Comparison of ENCODE assay signal across 8 mouse cellular contexts in the genomic region with DNA sequence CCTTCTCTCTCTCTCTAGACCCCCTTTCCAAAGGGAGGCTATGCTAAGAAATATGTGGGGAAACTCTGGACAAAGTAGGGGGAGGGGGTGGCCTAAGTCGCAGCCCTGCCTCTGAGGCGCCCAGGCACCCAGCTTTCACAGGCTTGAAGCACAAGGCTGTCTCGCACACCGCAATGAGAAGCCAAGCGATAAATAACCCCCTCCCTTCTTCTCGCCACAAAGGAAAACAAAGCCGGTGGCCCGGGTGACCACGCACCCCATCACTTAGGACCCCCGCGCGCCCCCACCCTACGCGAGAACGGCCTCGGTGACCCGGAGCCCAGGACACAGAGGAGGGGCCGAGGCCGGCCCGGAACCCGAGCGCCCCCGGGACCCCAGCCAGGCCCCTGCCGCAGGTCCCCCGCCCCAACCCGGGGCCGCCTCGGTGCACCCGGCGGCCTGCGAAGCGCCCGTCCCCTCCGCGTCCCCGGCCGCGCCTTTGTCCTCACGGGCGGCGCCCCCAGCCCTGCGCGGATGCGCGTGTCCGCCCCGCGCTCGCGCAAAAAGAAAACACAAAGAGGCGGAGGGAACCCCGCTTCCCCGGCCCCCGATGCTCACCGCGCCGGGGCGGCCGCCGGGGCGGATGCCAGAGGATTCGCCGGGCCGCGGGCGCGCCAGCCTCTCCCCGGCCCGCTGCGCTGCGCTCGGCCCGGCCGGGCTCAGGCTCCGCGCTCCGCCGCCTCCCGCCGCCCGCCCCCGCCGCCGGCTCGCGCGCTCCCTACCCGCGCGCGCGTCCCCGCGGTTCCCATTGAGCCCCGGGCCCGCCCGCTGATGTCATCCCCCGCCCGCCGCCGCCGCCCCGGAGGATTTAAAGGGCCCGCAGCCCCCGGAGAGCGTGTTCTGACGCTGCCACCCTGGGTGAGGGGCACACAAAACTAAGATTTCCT. TPM values are rescaled to one million over a fixed set of nuclear protein-coding genes. Genes with fewer than 3 reads are reported as not detected.
A peak's percentile ranks its signal among the peaks of the same experiment; 100 is the strongest.
DNase-seq lines count a peak whose midpoint lies in the region; ATAC-seq and TF ChIP-seq lines count a peak whose summit lies in the region.

No protein-coding gene starts in this region.

- no peaks in the 10 kb centered on the region for H3K9me3 ChIP-seq in E14TG2a.4 (ENCODE audit: low read length)
- H3K9me3 ChIP-seq in forebrain, embryonic 13.5 days (replicated peaks) = no peaks in the 10 kb centered on the region
- no peaks in the 10 kb centered on the region for H3K9me3 ChIP-seq in heart, postnatal 0 days (replicated peaks; ENCODE audit: control insufficient read depth, low read length)
- no peaks in the 10 kb centered on the region for H3K9me3 ChIP-seq in neural tube, embryonic 15.5 days (replicated peaks)

- peak overlapping the region; percentile 95 for H3K4me2 ChIP-seq in forebrain, embryonic 13.5 days
- peak overlapping the region; percentile 92 for H3K4me2 ChIP-seq in heart, postnatal 0 days (ENCODE audit: low read depth, low read length)
- peak overlapping the region; percentile 92 for H3K4me2 ChIP-seq in neural tube, embryonic 15.5 days

- TF ChIP-seq POLR2A in lung, adult 2 months (IDR thresholded peaks at IDR 0.05; ENCODE audit: borderline replicate concordance, extremely low read depth, low read depth, low read length) = peak; percentile 41; the same call in 1 of the 2 replicates

- peaks cover 79% of the 10 kb centered on the region for H3K4me1 ChIP-seq in E14TG2a.4 (replicated peaks; ENCODE audit: low read depth, low read length)
- peaks cover 52% of the 10 kb centered on the region for H3K4me1 ChIP-seq in forebrain, embryonic 13.5 days
- H3K4me1 ChIP-seq in heart, postnatal 0 days (ENCODE audit: control insufficient read depth, insufficient read depth) = peaks cover 60% of the 10 kb centered on the region
- peaks cover 36% of the 10 kb centered on the region for H3K4me1 ChIP-seq in lung, adult 2 months (ENCODE audit: control insufficient read depth, insufficient read depth, low read length)
- peaks cover 54% of the 10 kb centered on the region for H3K4me1 ChIP-seq in neural tube, embryonic 15.5 days

- H3K9ac ChIP-seq in forebrain, embryonic 13.5 days = peak overlapping the region; percentile 100
- H3K9ac ChIP-seq in heart, postnatal 0 days (replicated peaks; ENCODE audit: low read depth, low read length) = peak overlapping the region; percentile 99
- peak overlapping the region; percentile 89 for H3K9ac ChIP-seq in neural tube, embryonic 15.5 days (replicated peaks)

- WGBS in forebrain, embryonic 13.5 days = under 1% methylated on average over 65 of the region's 107 CpGs
- under 1% methylated on average over 83 of the region's 107 CpGs for WGBS in heart, postnatal 0 days
- under 1% methylated on average over 85 of the region's 107 CpGs for WGBS in lung, adult 2 months
- under 1% methylated on average over 65 of the region's 107 CpGs for WGBS in neural tube, embryonic 15.5 days

- peaks cover 14% of the 10 kb centered on the region for H3K27me3 ChIP-seq in E14TG2a.4 (ENCODE audit: insufficient read depth, low read length)
- H3K27me3 ChIP-seq in forebrain, embryonic 13.5 days = no peaks in the 10 kb centered on the region
- no peaks in the 10 kb centered on the region for H3K27me3 ChIP-seq in heart, postnatal 0 days (ENCODE audit: control insufficient read depth, insufficient read depth, low read length)
- no peaks in the 10 kb centered on the region for H3K27me3 ChIP-seq in neural tube, embryonic 15.5 days (replicated peaks)

- peaks cover 14% of the 10 kb centered on the region for H3K36me3 ChIP-seq in E14TG2a.4 (ENCODE audit: insufficient read depth, low read length)
- H3K36me3 ChIP-seq in forebrain, embryonic 13.5 days (ENCODE audit: poor library complexity, severe bottlenecking) = peaks cover 23% of the 10 kb centered on the region
- peaks cover 12% of the 10 kb centered on the region for H3K36me3 ChIP-seq in heart, postnatal 0 days (replicated peaks; ENCODE audit: control insufficient read depth, insufficient read depth, low read length)
- H3K36me3 ChIP-seq in neural tube, embryonic 15.5 days = peaks cover 10% of the 10 kb centered on the region

- no peak for TF ChIP-seq CTCF in E14TG2a.4 (conservative IDR thresholded peaks at IDR 0.05; ENCODE audit: low read length)
- no peak for TF ChIP-seq CTCF in heart, postnatal 0 days (IDR thresholded peaks at IDR 0.05; ENCODE audit: low read depth)
- TF ChIP-seq CTCF in lung, adult 2 months (IDR thresholded peaks at IDR 0.05; ENCODE audit: insufficient read depth, low read length) = no peak

- peak overlapping the region; percentile 98 for H3K27ac ChIP-seq in forebrain, embryonic 13.5 days
- H3K27ac ChIP-seq in heart, postnatal 0 days (ENCODE audit: low read depth) = peak overlapping the region; percentile 98
- H3K27ac ChIP-seq in neural tube, embryonic 15.5 days (replicated peaks) = peak overlapping the region; percentile 96

- ATAC-seq in forebrain, embryonic 13.5 days = peak; percentile 77
- ATAC-seq in heart, postnatal 0 days (ENCODE audit: insufficient read depth, low read depth) = peak; percentile 67
- ATAC-seq in neural tube, embryonic 15.5 days (ENCODE audit: low FRiP score) = peak; percentile 80

- peak overlapping the region; percentile 86 for H3K4me3 ChIP-seq in E14TG2a.4 (replicated peaks; ENCODE audit: low read length)
- H3K4me3 ChIP-seq in forebrain, embryonic 13.5 days = peak overlapping the region; percentile 95
- peak overlapping the region; percentile 98 for H3K4me3 ChIP-seq in heart, postnatal 0 days (ENCODE audit: low read depth, low read length)
- H3K4me3 ChIP-seq in lung, adult 2 months (replicated peaks; ENCODE audit: extremely low read depth, low read depth, low read length) = peak overlapping the region; percentile 87
- H3K4me3 ChIP-seq in neural tube, embryonic 15.5 days (replicated peaks) = peak overlapping the region; percentile 89

- TF ChIP-seq EP300 in heart, postnatal 0 days (IDR thresholded peaks at IDR 0.05; ENCODE audit: low read depth) = no peak

- peak; percentile 30 for DNase-seq in c-Kit-positive CD71-negative TER-119-negative erythroid progenitor cells, embryonic 14.5 days (ENCODE audit: low read depth)
- no peak for DNase-seq in heart, postnatal 0 days (ENCODE audit: low spot score)
- DNase-seq in kidney, postnatal 25 days = peak; percentile 86 to 91
- DNase-seq in lung, adult 2 months = peak; percentile 82
- peak; percentile 60 to 64 for DNase-seq in thymus, adult 18-20 months

RNA-seq across cellular contexts. Expression of a gene that starts 13.8 kb away (rescaled TPM):
- polyA plus RNA-seq in forebrain, embryonic 13.5 days (2015; fragmentation: Nextera tagmentation; extraction: Ambion mirVana) = 200 and 208 TPM in 2 replicates
- 167 and 193 TPM in 2 replicates for total RNA-seq in heart, postnatal 0 days (2014; rRNA removed; ENCODE audit: low replicate concordance)
- 55.5 and 61.5 TPM in 2 replicates for polyA plus RNA-seq in heart, postnatal 0 days (2015; fragmentation: Nextera tagmentation; extraction: Ambion mirVana)
- 90.8 and 109 TPM in 2 replicates for polyA plus RNA-seq in lung, adult 2 months (2012; rRNA removed)
- polyA plus RNA-seq in neural tube, embryonic 15.5 days (2015; fragmentation: Nextera tagmentation; extraction: Ambion mirVana) = 178 and 216 TPM in 2 replicates

RNA-seq across cellular contexts. Expression of a gene that starts 38.2 kb away (rescaled TPM):
- 29.4 and 31.3 TPM in 2 replicates for polyA plus RNA-seq in forebrain, embryonic 13.5 days (2015; fragmentation: Nextera tagmentation; extraction: Ambion mirVana)
- 70.6 and 111 TPM in 2 replicates for total RNA-seq in heart, postnatal 0 days (2014; rRNA removed; ENCODE audit: low replicate concordance)
- 31.8 and 32.7 TPM in 2 replicates for polyA plus RNA-seq in heart, postnatal 0 days (2015; fragmentation: Nextera tagmentation; extraction: Ambion mirVana)
- 269 and 331 TPM in 2 replicates for polyA plus RNA-seq in lung, adult 2 months (2012; rRNA removed)
- 43.1 and 46.3 TPM in 2 replicates for polyA plus RNA-seq in neural tube, embryonic 15.5 days (2015; fragmentation: Nextera tagmentation; extraction: Ambion mirVana)
